Mouse (Mus musculus): ENCODE measurements around the gene Ak5. TPM values are rescaled to one million over a fixed set of nuclear protein-coding genes. Genes with fewer than 3 reads are reported as not detected.
"Not testable (repeated sequence)": the region's sequence is repeated elsewhere in the genome, so short reads cannot be mapped to it uniquely, and the experiment has no call there.

Ak5 gene
- total RNA-seq, 2 experiments from 2014 or later, result 0.97 to 1.2 TPM

- DNase-seq, result no peak
- intact Hi-C loops (cut with DNase I; ENCODE audit: low total_unique reads), result no loop called here
Measured at GRCm38 (mm10) chr3:152651991-152652390, 16.2 kb downstream of the Ak5 start.

- intact Hi-C loops (cut with DNase I; ENCODE audit: low total_unique reads), result no loop called here
- DNase-seq, result no peak
Measured at GRCm38 (mm10) chr3:152644610-152645009, 23.6 kb downstream of the Ak5 start.

GRCm38 (mm10) chr3:152625061-152625820 is 42.9 kb downstream of the Ak5 start:
- intact Hi-C loops (cut with DNase I; ENCODE audit: low total_unique reads), result no loop called here
- no peak for DNase-seq

DNA sequence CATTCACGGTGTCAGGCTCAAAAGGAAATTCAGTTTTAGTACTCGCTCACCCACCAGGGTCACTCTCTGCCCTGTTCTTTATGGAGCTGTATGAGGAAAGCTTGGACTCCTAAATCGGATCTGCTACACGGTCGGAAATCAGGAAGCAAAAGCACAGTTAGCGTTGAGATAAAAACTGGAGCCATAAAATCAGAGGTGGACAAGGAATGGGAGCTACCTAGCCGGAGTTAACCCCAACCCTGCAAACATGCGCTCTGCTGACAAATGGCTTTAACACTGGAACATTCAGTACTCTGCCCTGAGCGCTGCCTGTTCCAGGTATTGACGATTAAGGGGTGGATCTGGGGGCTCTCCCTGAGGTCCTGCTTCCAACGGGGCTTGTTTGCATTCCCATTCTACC is 47.6 kb downstream of the Ak5 start:
- no peak for DNase-seq
- intact Hi-C loops (cut with DNase I; ENCODE audit: low total_unique reads), result no loop called here

DNA sequence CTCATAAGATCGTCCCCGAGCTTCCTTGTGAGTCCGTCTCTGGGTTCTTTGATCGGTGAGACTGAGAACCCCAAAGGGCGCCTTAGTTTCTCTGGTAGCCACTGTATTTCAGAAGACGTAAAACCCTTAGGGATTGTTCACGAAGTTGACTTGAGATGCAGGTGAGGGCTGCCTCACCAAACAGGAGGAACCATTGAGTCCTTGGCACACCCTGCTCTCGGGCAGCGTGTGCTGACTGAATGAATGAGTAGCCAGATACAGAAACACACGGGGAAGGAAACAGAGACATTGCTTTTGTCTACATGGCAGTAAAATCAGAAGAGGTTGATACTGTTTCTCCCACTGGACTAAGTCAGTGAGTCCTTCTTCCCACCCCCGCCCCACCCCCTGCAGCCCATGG is 48.1 kb downstream of the Ak5 start:
- no peak for DNase-seq
- intact Hi-C loops (cut with DNase I; ENCODE audit: low total_unique reads), result no loop called here

- intact Hi-C loops (cut with DNase I; ENCODE audit: low total_unique reads), result no loop called here
- no peak for DNase-seq
Measured at GRCm38 (mm10) chr3:152609076-152609475, 59.1 kb downstream of the Ak5 start.

GRCm38 (mm10) chr3:152605849-152606248 is 62.3 kb downstream of the Ak5 start:
- intact Hi-C loops (cut with DNase I; ENCODE audit: low total_unique reads), result no loop called here
- no peak for DNase-seq

DNA sequence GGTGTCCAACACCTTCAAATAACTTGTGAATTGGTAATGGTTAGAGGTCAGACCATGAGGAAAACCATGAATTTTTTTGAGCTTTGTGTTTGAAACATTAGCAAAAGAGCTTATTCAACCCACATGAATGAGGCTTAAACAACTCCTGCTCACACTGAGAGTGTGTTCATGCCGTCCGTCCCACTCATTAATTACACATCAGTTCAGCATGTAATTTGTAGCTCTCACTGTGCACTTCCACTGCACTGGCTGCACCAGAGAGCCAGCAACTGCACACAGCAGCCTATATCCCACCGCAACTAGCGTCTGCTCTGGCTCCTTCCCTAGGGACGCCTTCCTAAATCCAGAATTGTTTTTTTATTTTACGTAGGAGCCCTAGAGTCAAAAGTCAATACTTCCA is 68.5 kb downstream of the Ak5 start:
- no peak for DNase-seq
- intact Hi-C loops (cut with DNase I; ENCODE audit: low total_unique reads), result no loop called here

DNA sequence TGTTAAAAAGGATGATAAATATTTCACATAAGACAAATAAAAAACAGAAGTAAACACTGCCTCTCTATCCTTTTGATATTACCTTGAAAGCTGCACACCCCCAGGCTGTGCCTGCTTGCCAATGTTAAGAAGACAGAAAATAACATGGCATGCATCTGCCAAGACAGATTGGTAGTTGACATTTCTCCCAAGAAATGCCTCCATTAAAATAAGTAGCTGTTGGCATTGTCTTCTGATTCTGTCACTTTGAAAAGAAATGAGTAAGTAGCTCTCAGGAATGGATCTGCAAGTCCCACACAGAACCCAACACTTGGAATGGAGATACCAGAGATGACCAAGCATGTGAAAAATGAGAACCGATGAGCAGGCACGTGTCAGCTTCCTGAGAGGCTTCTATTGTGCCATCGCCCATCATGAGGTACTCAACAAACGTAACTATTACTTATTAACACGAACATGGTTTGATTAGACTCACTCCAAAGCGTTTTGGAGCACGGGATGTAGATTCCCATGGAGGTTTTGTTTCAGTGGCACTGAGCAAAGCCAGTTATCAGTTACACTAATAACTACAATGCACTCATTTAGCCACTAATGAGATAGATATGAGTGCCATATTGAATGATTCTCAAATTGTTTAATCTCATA is 71.6 kb downstream of the Ak5 start:
- intact Hi-C loops (cut with DNase I; ENCODE audit: low total_unique reads), result no loop called here
- DNase-seq, result no peak

DNA sequence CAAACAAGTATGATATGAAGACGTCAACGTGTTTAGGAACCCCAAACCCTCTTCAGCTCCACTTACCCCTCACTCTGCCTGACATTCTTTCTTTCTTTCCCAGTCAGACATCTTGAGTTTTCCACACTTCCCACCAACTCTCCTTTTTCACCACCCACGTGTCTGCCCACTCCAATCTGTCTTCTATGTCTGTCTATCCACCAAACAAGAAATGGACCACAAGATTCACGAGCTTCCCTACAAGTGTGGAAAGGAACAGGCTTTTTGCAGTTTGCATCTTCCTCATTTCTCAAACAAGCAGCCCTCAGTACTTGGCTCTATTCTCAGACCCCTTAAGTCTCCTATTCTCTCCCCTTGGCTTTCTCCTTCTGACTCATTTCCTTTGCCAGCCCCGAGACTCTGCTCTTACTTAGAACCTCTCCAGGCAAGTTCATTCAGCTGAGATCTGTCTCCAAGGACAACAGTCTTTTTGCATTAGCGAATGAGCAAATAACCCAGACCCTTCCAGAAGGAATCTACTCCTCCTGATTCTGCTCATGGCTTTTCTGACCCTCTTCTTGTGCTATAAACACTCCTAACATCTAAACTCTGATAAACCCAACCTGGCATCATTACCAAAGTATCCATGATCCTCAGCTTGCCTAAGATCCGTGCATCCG is 75.3 kb downstream of the Ak5 start:
- intact Hi-C loops (cut with DNase I; ENCODE audit: low total_unique reads), result no loop called here
- no peak for DNase-seq

DNA sequence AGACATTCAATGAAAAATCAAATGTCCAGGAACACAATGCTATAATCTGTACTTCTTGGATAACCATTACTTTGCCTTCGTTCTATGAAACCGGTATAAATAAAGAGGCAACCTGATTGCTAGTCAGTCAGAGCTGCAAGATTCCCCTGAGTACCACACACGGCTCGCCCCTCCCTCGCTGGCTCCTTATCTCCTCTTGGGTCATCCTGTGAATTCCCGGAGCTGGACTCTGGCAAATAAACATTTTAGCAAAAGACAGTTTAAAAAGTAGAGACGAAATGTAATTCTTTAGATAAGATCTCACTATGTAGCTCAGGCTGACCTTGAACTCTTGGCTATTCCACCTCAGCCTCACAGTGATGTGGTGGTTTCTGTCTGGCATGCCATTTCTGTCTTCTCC is 77.7 kb downstream of the Ak5 start:
- intact Hi-C loops (cut with DNase I; ENCODE audit: low total_unique reads), result no loop called here

GRCm38 (mm10) chr3:152589101-152589500 is 79.1 kb downstream of the Ak5 start:
- DNase-seq; intact Hi-C loops (cut with DNase I; ENCODE audit: low total_unique reads): not testable (repeated sequence)

More for the DNA sequence above, 77.7 kb downstream of the Ak5 start:
- DNase-seq, result no peak

DNA sequence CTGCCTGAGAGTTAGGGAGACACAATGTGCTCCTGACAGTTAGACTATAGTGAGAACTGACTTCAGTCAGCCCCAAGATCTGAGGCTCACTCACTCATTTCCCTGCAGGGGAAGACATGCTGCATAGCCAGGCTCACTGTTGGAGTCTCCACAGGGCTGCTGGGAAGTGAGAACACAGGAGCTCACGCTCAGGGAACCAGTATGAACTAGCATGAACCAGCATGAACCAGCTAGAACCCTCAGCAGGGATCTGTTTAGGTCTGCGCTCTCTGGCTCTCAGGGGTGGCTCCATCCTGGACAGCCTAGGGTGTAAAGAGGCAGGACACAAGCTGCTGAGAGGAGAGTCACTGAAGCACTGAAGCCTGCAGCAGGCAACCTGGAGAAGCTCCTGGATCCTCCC is 81.2 kb downstream of the Ak5 start:
- no peak for DNase-seq
- intact Hi-C loops (cut with DNase I; ENCODE audit: low total_unique reads), result no loop called here

GRCm38 (mm10) chr3:152586191-152586590 is 82.0 kb downstream of the Ak5 start:
- DNase-seq, result no peak
- intact Hi-C loops (cut with DNase I; ENCODE audit: low total_unique reads), result no loop called here

DNA sequence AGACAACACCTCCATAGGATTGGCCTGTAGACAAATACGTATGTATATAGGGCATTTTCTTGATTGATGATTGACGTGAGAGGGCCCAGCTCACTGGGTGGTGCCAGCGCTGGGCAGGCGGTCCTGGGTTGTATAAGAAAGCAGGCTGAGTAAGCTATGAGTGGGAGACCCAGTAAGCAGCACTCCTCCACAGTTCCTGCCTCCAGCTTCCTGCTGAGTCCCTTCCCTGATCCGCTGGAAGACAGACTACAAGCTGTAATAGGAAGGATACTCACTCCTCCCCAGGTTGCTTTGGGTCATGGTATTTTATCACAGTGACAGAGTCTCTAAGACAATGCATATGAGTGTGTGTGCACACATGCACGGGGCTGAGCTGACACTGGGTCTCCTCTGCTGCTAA is 82.6 kb downstream of the Ak5 start:
- intact Hi-C loops (cut with DNase I; ENCODE audit: low total_unique reads), result no loop called here
- DNase-seq, result no peak

DNA sequence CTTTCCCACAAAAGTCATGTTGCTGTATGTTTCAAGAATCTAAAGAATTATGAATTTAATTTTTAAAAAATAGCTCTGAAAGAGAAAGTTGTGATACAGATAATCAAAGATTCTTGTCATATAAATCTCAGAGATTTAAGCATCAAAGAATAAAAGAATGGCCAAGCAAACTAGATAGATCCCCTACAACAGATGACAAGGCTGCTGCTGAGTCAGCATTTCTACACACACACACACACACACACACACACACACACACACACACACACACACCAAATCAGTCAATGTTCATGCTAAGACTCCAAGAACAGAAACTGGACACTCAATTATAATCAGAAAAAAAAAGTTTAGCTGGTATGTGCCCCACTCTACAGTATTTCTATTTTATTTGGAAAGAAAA is 85.1 kb downstream of the Ak5 start:
- intact Hi-C loops (cut with DNase I; ENCODE audit: low total_unique reads), result no loop called here
- DNase-seq, result no peak

DNA sequence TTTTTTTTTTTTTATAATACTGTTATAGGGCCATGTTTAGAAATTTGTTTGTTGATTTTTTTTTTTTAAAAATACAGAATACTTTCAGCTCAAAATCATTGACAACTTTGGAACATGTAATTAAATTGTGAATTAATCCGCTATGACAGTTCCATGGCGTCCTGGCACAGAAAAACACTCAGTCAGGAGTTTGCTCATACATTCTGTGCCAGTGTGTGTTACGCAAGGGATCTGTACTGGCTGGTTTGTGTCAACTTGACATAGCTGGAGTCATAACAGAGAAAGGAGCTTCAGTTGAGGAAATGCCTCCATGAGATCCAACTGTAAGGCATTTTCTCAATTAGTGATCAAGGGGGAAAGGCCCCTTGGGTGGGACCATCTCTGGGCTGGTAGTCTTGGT is 86.3 kb downstream of the Ak5 start:
- intact Hi-C loops (cut with DNase I; ENCODE audit: low total_unique reads); DNase-seq: not testable (repeated sequence)

GRCm38 (mm10) chr3:152579984-152580591 is 88.1 kb downstream of the Ak5 start:
- intact Hi-C loops (cut with DNase I; ENCODE audit: low total_unique reads), result no loop called here
- no peak for DNase-seq

- DNase-seq, result no peak
- intact Hi-C loops (cut with DNase I; ENCODE audit: low total_unique reads), result no loop called here
Measured at GRCm38 (mm10) chr3:152578282-152579228, 89.6 kb downstream of the Ak5 start.

All from gastrocnemius, postnatal 14 days (tissue).